Mouse (Mus musculus) heart, embryonic 16.5 days (tissue): ENCODE results near the gene Mthfd1l. TPM values are rescaled to one million over a fixed set of nuclear protein-coding genes. Genes with fewer than 3 reads are reported as not detected.

Experiments
- ATAC-seq: fragments of 200-750 bp; cut with Nextera tagmentation; replicated peaks from 2 replicates; pipeline ENCODE4 v1.8.0; 2017; ENCODE audit warnings: moderate number of reproducible peaks; ENCODE audit not compliant: insufficient read depth, low FRiP score; ENCODE audit errors: extremely low read depth
- H3K27ac ChIP-seq: fragments of 300-500 bp; sonication (generic); 2 replicates; pipeline ENCODE4 v1.5.1; 2014; ENCODE audit warnings: mild to moderate bottlenecking, low read length, control low read depth, moderate library complexity
- H3K27me3 ChIP-seq: fragments of 300-500 bp; sonication (generic); 2 replicates; pipeline ENCODE4 v1.6.1; 2014; ENCODE audit warnings: low read length, mixed read lengths; ENCODE audit not compliant: control insufficient read depth, insufficient read depth
- H3K36me3 ChIP-seq: fragments of 300-500 bp; sonication (generic); 2 replicates; pipeline ENCODE4 v1.6.1; 2014; ENCODE audit not compliant: control insufficient read depth, insufficient read depth
- H3K4me1 ChIP-seq: fragments of 300-500 bp; sonication (generic); 2 replicates; pipeline ENCODE4 v1.6.1; 2014; ENCODE audit warnings: low read length, mixed read lengths; ENCODE audit not compliant: control insufficient read depth, insufficient read depth
- H3K4me2 ChIP-seq: fragments of 300-500 bp; sonication (generic); 2 replicates; pipeline ENCODE4 v1.6.1; 2014; ENCODE audit warnings: low read depth, mild to moderate bottlenecking, control low read depth, low read length
- H3K4me3 ChIP-seq: fragments of 300-500 bp; sonication (generic); 2 replicates; pipeline ENCODE4 v1.5.1; 2014; ENCODE audit warnings: mild to moderate bottlenecking, control low read depth, low read length
- H3K9ac ChIP-seq: fragments of 300-500 bp; sonication (generic); 2 replicates; pipeline ENCODE4 v1.6.1; 2014; ENCODE audit warnings: low read length, control low read depth
- H3K9me3 ChIP-seq: fragments of 300-500 bp; sonication (generic); replicated peaks from 2 replicates; pipeline ENCODE4 v1.6.1; 2016; ENCODE audit warnings: low read length; ENCODE audit not compliant: control insufficient read depth
- WGBS: fragments of 180-500 bp; shearing (Covaris S2); extraction: QIAGEN DNeasy Blood & Tissue Kit; methylation state at CpG from one replicate; pipeline ENCODE4 v1.1.7; 2014; 5-methylcytosine and 5-hydroxymethylcytosine counted together
- polyA plus RNA-seq: library from polyadenylated mRNA; unstranded; fragments of >200 nt; fragmentation: Nextera tagmentation; extraction: Ambion mirVana; gene quantifications from 2 replicates; pipeline ENCODE4 v1.2.1, GENCODE M21; 2015

Gene Mthfd1l
- polyA plus RNA-seq, 1 experiment from 2014 or later, result 10.1 TPM

DNA sequence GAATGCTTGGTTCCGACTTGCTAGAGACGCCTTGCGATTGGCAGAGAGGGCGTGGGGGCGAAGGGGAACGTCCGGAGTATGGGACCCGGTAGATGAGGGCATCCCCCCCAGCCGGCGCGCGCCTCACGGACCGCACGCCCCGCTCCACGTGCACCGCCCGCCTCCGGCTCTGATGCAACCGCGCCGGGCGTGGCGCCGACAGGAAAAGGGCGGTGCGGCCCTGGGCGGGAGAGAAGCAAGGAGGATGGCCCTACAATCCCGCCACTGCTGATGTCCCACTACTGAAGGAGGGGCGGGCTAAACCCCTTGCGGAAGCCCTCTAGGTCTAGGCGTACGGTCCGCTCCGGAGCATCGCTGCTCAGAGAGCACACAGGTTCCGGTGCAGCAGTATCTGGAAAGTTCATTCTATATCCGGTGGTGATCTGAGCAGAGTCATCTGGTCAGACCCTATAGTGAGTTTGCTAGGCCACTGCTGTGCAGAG, 712 bp downstream of the Mthfd1l start:
- H3K36me3 ChIP-seq, result no peaks in the 10 kb centered on the region
- H3K9ac ChIP-seq, result peak overlapping the region; percentile 86
- H3K27ac ChIP-seq, result peak overlapping the region; percentile 89
- peaks cover 8% of the 10 kb centered on the region for H3K4me1 ChIP-seq
- peak overlapping the region; percentile 83 for H3K4me3 ChIP-seq
- peak overlapping the region; percentile 93 for H3K4me2 ChIP-seq
- no peaks in the 10 kb centered on the region for H3K9me3 ChIP-seq
- ATAC-seq, result peak; percentile 92
- 0% methylated on average over 30 of the region's 39 CpGs for WGBS
- no peaks in the 10 kb centered on the region for H3K27me3 ChIP-seq

DNA sequence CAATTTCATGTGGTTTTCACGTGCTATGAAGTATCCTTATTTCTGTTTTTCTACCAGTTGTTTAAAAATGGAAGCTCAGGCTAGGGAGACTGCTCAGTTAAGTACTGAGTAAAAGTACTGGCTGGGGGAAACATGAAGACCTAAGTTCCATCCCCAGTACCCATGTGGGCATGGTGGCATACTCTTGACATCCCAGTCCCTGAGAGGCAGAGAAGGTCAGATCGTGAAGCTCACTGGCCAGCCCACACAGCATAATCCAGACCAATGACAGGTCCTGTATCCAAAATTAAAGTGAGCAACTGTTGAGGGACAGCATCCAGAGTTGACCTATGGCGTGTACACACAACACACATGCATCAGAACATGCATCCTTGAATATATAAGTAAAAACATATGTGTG, 1.5 kb downstream of the Mthfd1l start:
- no peak overlapping the region for H3K4me3 ChIP-seq
- H3K9me3 ChIP-seq, result no peaks in the 10 kb centered on the region
- H3K27me3 ChIP-seq, result no peaks in the 10 kb centered on the region
- no peak overlapping the region for H3K27ac ChIP-seq
- peak overlapping the region; percentile 86; the same call in 1 of the 2 replicates for H3K9ac ChIP-seq
- peaks cover 8% of the 10 kb centered on the region for H3K4me1 ChIP-seq
- peaks cover 6% of the 10 kb centered on the region for H3K36me3 ChIP-seq
- H3K4me2 ChIP-seq, result 0 out of 2 replicates have a peak overlapping the region, but pooled peaks have one; percentile 4
- ATAC-seq, result no peak
- WGBS, result 64% methylated on average over 3 of the region's 3 CpGs

DNA sequence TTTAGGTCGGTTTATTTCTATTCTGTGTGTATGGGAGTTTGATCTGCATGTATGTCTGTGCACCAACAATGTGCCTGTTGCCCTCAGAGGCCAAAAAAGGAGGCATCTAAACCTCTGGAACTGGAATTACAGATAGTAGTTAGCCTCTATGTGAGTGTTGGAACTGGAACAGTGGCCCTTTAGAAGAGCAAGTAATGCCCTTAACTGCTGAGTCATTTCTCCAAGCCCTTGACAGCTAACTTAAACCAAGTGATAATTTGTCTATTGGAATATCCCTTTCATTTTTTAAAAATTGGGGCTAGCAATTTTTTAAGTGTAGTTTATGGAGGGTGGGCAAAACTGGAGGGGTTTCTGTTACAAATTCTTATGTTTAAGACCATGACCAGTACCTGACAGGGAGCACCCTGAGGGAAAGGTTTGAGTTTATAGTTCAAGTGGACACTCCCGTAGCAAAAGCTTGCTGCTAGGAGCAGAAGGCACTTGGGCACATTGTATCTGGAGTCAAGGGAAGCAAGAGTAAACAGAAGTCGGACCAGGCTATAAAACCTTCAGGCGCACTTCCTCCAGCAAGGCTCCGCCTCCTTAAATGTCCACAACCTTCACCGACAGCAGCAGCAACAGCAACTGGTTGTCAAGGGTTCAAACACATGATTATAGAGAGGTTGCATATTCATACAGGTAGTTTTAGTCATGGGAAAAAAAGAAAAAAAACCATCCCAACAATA, 3.1 kb downstream of the Mthfd1l start:
- WGBS, result 66% methylated on average over 6 of the region's 6 CpGs
- Histone ChIP-seq H3K4me2 (no peak overlapping the region), H3K27ac (no peak overlapping the region)

DNA sequence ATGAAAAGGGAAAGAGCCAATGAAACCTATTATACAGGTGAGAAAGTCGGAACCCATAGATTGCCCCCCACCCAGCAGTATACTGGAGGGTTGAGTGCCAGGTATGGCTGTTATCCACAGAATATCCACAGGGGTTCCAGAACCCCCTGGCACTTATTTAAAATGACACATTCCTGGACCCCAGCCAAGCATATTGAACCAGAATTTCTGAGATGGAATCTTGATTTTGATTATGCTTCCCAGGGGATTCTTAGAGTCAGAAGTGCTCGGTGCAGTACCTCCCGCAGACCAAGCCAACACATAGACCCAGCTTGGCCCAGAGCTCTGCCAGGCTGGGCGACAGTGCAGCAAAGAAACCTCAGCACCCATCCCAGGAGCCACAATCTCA, 3.7 kb downstream of the Mthfd1l start:
- Histone ChIP-seq H3K9ac (no peak overlapping the region), H3K4me3 (no peak overlapping the region), H3K4me1 (peaks cover 8% of the 10 kb centered on the region), H3K27ac (no peak overlapping the region), H3K27me3 (no peaks in the 10 kb centered on the region), H3K36me3 (peaks cover 22% of the 10 kb centered on the region), H3K9me3 (no peaks in the 10 kb centered on the region; the same call in 1 of the 2 replicates), H3K4me2 (no peak overlapping the region)
- ATAC-seq, result no peak
- 83% methylated on average over 4 of the region's 4 CpGs for WGBS

More for the DNA sequence above, 3.1 kb downstream of the Mthfd1l start:
- Histone ChIP-seq H3K9me3 (no peaks in the 10 kb centered on the region; the same call in 1 of the 2 replicates), H3K4me3 (no peak overlapping the region), H3K9ac (no peak overlapping the region), H3K36me3 (peaks cover 20% of the 10 kb centered on the region), H3K27me3 (no peaks in the 10 kb centered on the region), H3K4me1 (peaks cover 8% of the 10 kb centered on the region)
- no peak for ATAC-seq

DNA sequence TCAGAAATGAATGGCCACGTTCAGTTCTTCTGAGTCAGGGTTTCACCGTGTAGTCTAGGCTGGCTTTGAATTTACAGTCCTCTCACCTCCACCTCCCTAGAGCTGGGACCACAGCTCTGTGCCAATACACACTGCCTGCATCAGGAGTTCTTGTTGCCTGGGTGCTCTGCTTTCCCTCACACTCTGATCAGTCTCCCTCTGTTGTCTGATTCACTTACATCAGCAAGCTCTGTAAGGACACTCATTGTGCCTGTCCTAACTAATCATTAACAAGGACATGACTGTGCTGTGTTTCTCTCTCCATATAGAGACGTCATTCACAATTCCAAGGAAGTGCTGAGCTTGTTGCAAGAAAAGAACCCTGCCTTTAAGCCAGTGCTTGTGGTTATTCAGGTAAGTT, 5.4 kb downstream of the Mthfd1l start:
- Histone ChIP-seq H3K9me3 (no peaks in the 10 kb centered on the region; the same call in 1 of the 2 replicates), H3K27me3 (no peaks in the 10 kb centered on the region), H3K4me2 (no peak overlapping the region), H3K9ac (no peak overlapping the region), H3K4me3 (no peak overlapping the region), H3K27ac (no peak overlapping the region), H3K4me1 (peaks cover 5% of the 10 kb centered on the region; the same call in 1 of the 2 replicates), H3K36me3 (peaks cover 25% of the 10 kb centered on the region)
- 55% methylated on average over 3 of the region's 3 CpGs for WGBS
- no peak for ATAC-seq

DNA sequence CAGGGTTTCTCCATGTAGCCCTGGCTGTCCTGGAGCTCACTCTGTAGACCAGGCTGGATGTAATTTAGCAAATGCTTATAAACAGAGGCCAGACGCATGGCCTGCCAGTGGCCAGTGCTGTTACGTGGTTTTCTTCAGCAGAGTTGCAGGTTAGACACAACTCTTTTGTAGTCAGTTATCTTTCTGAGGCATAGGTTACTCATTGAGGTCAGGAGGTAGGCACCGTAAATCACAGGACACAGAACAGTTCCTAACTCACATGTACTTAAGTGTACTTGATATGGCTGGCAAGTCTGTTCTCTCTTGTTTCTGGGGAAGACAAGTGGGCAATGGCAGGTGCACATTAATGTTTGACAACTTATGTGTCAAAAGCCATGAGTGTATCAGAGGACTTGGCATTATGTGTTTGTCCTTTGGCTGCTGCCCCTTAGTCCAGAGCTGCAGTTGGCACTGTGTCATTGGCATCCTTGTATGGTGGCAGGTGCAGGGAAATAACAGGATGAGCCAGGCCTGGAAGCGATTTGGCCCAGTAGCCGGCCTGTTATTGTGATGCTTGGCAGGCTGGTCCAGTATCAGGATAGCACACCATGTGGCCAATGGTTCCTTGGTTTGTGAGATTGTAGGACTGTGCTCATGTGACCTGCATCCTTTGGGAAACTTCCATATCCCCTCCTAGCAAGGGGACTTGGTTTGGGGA, 6.0 kb downstream of the Mthfd1l start:
- H3K4me3 ChIP-seq, result no peak overlapping the region
- WGBS, result 85% methylated on average over 5 of the region's 5 CpGs
- ATAC-seq, result no peak

DNA sequence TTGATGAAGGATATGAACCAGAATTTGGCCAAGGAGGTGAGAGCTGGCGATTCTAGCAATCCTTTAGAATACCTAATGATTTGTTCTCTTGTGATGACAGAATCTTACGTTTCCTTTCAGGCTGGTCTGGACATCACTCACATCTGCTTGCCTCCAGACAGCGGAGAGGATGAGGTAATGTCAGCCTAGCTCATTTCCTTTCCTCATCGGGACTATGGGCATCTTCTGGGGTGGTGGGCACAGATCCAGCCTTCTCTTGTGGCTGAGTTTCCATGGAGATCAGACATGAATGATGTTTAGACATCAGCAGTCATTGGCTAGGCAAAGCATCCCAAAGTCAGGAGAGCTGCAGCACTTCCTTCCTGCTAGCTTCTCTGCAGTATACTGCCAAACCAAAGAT, 7.3 kb downstream of the Mthfd1l start:
- Histone ChIP-seq H3K4me2 (no peak overlapping the region), H3K36me3 (peaks cover 25% of the 10 kb centered on the region), H3K9ac (no peak overlapping the region), H3K4me3 (no peak overlapping the region), H3K27me3 (no peaks in the 10 kb centered on the region), H3K9me3 (no peaks in the 10 kb centered on the region; the same call in 1 of the 2 replicates), H3K4me1 (0 out of 2 replicates have a peak, but pooled peaks cover 3% of the 10 kb centered on the region), H3K27ac (no peak overlapping the region)
- ATAC-seq, result no peak
- WGBS, result 70% methylated on average over 4 of the region's 4 CpGs

More for the DNA sequence above, 6.0 kb downstream of the Mthfd1l start:
- Histone ChIP-seq H3K9ac (no peak overlapping the region), H3K27me3 (no peaks in the 10 kb centered on the region), H3K27ac (no peak overlapping the region), H3K36me3 (peaks cover 25% of the 10 kb centered on the region), H3K4me2 (no peak overlapping the region), H3K9me3 (no peaks in the 10 kb centered on the region; the same call in 1 of the 2 replicates), H3K4me1 (peaks cover 3% of the 10 kb centered on the region; the same call in 1 of the 2 replicates)

DNA sequence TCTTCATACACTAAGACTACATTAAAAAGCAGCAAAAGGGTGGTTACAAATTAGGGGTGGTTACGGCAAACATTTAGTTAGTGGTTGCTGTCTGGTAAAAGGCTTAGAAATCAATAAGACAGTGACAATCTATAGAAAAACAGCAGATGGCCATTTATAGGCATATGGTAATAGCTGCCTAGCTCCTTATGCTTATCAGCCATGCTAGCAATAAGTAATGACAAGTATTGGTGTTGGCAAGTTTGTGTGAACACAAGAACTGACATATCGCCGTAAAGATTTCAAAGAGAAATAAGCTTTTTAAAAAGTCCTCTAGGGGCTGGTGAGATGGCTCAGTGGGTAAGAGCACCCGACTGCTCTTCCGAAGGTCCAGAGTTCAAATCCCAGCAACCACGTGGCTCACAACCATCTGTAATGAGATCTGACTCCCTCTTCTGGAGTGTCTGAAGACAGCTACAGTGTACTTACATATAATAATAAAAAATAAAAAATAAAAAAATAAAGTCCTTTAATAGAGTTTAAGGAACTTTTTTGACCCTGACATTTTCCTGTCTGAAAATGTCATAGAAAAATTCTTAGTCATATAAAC, 17.5 kb downstream of the Mthfd1l start:
- Histone ChIP-seq H3K4me1 (no peaks in the 10 kb centered on the region), H3K9me3 (no peaks in the 10 kb centered on the region), H3K4me3 (no peak overlapping the region), H3K27ac (no peak overlapping the region), H3K36me3 (peaks cover 7% of the 10 kb centered on the region), H3K27me3 (no peaks in the 10 kb centered on the region), H3K9ac (no peak overlapping the region), H3K4me2 (no peak overlapping the region)
- ATAC-seq, result no peak
- 91% methylated on average over 6 of the region's 6 CpGs for WGBS
